Mouse (Mus musculus) ES-E14 (cell line): ENCODE measurements around the gene Crabp2.

ENCODE experiments used
- MAFK ChIP-seq: IDR thresholded peaks from 2 replicates; pipeline ENCODE4 v1.6.1; 2014; ENCODE audit warnings: mild to moderate bottlenecking, low read depth, low read length, inconsistent platforms; ENCODE audit not compliant: insufficient read depth
- ZC3H11A ChIP-seq: IDR thresholded peaks from 2 replicates; pipeline ENCODE4 v1.6.1; 2012; ENCODE audit warnings: low read depth, mild to moderate bottlenecking, inconsistent platforms, low read length, borderline replicate concordance
- ZNF384 ChIP-seq: IDR thresholded peaks from 2 replicates; pipeline ENCODE4 v1.6.1; 2012; ENCODE audit warnings: low read depth, low read length, inconsistent platforms

DNA sequence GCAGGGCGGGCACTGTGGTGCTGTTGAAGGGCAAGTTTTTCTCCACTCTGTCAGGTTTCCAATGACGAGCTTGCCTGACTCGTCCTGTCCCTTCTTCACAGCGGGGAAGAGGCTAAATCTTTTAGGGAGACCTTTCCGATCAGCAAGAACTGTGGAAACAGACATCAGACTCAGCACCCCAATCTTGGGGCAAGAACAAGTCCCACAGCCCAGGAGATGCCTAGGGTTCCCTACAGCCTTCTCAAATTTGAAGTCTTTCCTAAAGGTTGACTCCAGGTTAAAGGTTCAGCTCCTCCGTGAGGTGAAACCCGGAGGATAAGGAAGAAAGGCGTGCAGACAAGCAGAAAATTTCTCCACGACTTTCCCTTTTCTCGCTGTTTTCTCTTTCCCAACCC is 11.7 kb downstream of the Crabp2 start:
- TF ChIP-seq MAFK, result no peak
- TF ChIP-seq ZC3H11A, result no peak
- no peak for TF ChIP-seq ZNF384
